Mouse (Mus musculus) hindbrain, embryonic 11.5 days (tissue): ENCODE measurements at regions not wholly inside any gene's neighbourhood (a gene's known extent, or its start where the extent isn't known, plus 50 kb on each side); places are given as distances from the start of the nearest gene placed in this dataset.

ENCODE experiments used
- ATAC-seq: fragments of 200-750 bp; cut with Nextera tagmentation; 2 replicates; pipeline ENCODE4 v1.8.0; 2017; ENCODE audit warnings: mild to moderate bottlenecking, moderate TSS enrichment, moderate library complexity; ENCODE audit not compliant: low FRiP score
- DNase-seq: peaks from one replicate; pipeline ENCODE4 v3.0.0-alpha.2; 2015; ENCODE audit warnings: low spot score
- H3K27ac ChIP-seq: fragments of 300-500 bp; sonication (generic); 2 replicates; pipeline ENCODE4 v1.5.1; 2014; ENCODE audit warnings: mild to moderate bottlenecking, low read depth, low read length
- H3K27me3 ChIP-seq: fragments of 300-500 bp; sonication (generic); 2 replicates; pipeline ENCODE4 v1.6.1; 2014; ENCODE audit warnings: mild to moderate bottlenecking, low read length, moderate library complexity, mixed read lengths; ENCODE audit not compliant: control insufficient read depth, insufficient read depth
- H3K36me3 ChIP-seq: fragments of 300-500 bp; sonication (generic); 2 replicates; pipeline ENCODE4 v1.6.1; 2014; ENCODE audit warnings: mild to moderate bottlenecking, low read length, moderate library complexity, mixed read lengths; ENCODE audit not compliant: control insufficient read depth, insufficient read depth
- H3K4me1 ChIP-seq: fragments of 300-500 bp; sonication (generic); replicated peaks from 2 replicates; pipeline ENCODE4 v1.6.1; 2014; ENCODE audit warnings: low read length, mixed read lengths; ENCODE audit not compliant: control insufficient read depth, insufficient read depth
- H3K4me2 ChIP-seq: fragments of 300-500 bp; sonication (generic); replicated peaks from 2 replicates; pipeline ENCODE4 v1.6.1; 2014; ENCODE audit warnings: mild to moderate bottlenecking, low read depth, low read length
- H3K4me3 ChIP-seq: fragments of 300-500 bp; sonication (generic); 2 replicates; pipeline ENCODE4 v1.5.1; 2014; ENCODE audit warnings: low read depth, low read length
- H3K9ac ChIP-seq: fragments of 300-500 bp; sonication (generic); 2 replicates; pipeline ENCODE4 v1.6.1; 2014; ENCODE audit warnings: low read depth, low read length
- H3K9me3 ChIP-seq: fragments of 300-500 bp; sonication (generic); 2 replicates; pipeline ENCODE4 v1.6.1; 2016; ENCODE audit warnings: low read length; ENCODE audit not compliant: control insufficient read depth
- WGBS: fragments of 180-500 bp; shearing (Covaris S2); extraction: QIAGEN DNeasy Blood & Tissue Kit; methylation state at CpG from one replicate; pipeline ENCODE4 v1.1.7; 2014; 5-methylcytosine and 5-hydroxymethylcytosine counted together

DNA sequence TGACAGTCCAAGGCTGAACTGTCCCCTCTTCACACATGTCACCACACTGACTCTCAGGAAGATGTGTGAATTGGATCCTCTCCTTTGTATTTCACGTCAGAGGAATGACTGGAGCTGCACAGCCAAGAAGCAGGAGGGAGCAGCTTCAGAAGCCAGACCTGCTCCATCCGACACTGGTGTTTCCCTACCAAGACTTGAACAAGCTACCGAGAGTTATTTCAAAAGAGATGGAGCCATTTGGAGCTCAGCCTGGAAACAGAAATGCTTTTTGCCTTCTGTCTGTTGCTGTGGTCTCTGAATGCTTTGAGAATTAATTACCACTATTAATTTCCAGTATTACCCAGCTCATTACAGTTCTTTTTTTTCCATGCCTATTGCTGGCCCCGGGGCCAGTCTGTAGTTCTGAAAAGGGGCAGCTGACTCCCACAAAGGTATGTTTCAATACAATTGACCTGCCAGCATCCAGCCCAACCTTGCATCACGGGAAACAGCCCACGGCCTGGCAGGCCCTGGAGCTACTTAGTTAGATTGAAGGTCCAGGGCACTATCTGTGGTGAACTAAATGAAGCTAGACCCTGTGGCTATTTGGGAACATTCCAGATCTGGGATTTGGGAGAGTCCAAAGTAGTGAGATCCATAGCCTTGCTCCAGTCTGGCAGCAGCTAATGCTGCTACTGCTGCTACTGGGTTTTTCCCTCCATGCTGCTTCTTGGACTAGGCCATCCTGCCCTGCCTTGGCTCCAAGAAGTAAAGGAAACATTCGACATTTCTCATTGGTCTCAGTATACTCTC, 73.1 kb upstream of the Rasgrf1 start:
- ATAC-seq (no peak), DNase-seq (no peak)
- Histone ChIP-seq H3K36me3 (no peaks in the 10 kb centered on the region), H3K9me3 (no peaks in the 10 kb centered on the region), H3K9ac (no peak overlapping the region), H3K27me3 (no peaks in the 10 kb centered on the region), H3K4me2 (no peak overlapping the region), H3K4me1 (no peaks in the 10 kb centered on the region), H3K4me3 (no peak overlapping the region), H3K27ac (no peak overlapping the region)
- WGBS: 85% methylated on average over 7 of the region's 7 CpGs

DNA sequence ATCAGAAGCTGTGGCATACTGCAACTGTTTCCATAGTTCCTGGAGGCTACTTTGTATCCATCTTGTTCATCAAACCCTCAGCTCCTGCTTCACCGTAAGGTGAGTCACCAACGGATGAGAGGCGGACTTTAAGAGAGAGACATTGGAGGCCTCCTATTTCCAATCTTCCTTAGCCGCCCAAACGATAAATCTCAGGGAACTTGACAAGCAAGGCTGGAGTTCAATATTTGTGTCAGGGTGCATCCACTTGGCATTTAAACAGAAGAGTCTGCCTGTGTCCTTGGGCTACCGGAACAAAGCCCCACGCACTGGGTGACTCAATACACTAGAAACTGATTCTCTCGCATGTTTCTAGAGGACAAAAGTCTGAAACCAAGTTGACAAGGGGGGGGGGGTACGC, 76.1 kb upstream of the Rasgrf1 start:
- DNase-seq (no peak), ATAC-seq (no peak)
- H3K4me2 ChIP-seq: no peak overlapping the region
- no peaks in the 10 kb centered on the region for H3K27me3 ChIP-seq
- H3K27ac ChIP-seq: no peak overlapping the region
- no peaks in the 10 kb centered on the region for H3K36me3 ChIP-seq
- H3K9me3 ChIP-seq: no peaks in the 10 kb centered on the region
- 85% methylated on average over 9 of the region's 9 CpGs for WGBS
- no peak overlapping the region for H3K9ac ChIP-seq
- no peak overlapping the region for H3K4me3 ChIP-seq
- H3K4me1 ChIP-seq: no peaks in the 10 kb centered on the region

DNA sequence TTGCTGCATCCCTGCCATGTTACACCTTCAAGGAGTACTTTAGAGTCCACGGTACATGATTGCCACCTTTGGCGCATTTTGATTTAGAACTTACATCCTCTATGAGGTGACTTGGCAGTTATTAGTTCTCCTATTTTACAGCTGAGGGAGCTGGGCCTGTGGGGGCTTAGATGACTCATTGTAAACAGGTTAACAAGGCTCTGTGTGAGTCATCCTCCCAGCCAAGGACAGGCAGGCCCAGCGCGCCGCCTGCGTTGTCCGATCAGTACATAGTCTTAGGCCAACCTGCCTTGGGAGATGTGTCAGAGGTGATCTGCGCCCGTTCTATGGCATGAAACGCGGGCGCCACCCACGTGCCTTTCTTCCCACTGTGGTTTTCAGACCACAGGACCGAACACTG, 77.9 kb upstream of the Rasgrf1 start:
- WGBS: 92% methylated on average over 14 of the region's 14 CpGs
- H3K9ac ChIP-seq: no peak overlapping the region
- no peaks in the 10 kb centered on the region for H3K36me3 ChIP-seq
- no peak overlapping the region for H3K27ac ChIP-seq
- no peak overlapping the region for H3K4me3 ChIP-seq
- H3K27me3 ChIP-seq: no peaks in the 10 kb centered on the region
- H3K9me3 ChIP-seq: no peaks in the 10 kb centered on the region
- DNase-seq (no peak), ATAC-seq (no peak)
- H3K4me2 ChIP-seq: no peak overlapping the region
- H3K4me1 ChIP-seq: no peaks in the 10 kb centered on the region

DNA sequence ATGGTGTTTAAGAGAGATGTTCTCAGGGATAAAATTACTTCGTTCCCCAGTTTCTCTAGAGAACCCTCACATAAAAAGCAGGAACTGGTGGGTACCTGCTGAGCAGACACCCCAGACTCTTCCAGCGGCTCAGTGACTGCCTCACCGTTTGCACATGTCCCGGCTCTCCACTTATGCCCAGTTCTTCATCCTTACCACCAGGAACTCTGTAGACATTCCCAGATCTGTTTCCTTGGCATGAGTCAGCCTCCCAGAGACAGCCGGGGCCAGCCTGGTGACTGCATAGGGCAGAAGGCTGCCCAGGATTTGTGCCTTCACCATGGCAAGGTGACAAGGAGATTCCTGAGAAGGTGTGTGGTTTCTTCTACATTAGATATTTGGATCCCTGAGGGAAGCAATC, 81.6 kb upstream of the Rasgrf1 start:
- no peak overlapping the region for H3K4me2 ChIP-seq
- no peak for DNase-seq
- WGBS: 88% methylated on average over 5 of the region's 5 CpGs
- ATAC-seq: no peak
- H3K9ac ChIP-seq: no peak overlapping the region
- H3K27me3 ChIP-seq: no peaks in the 10 kb centered on the region
- no peaks in the 10 kb centered on the region for H3K4me1 ChIP-seq
- no peak overlapping the region for H3K27ac ChIP-seq
- H3K36me3 ChIP-seq: no peaks in the 10 kb centered on the region
- no peaks in the 10 kb centered on the region for H3K9me3 ChIP-seq
- H3K4me3 ChIP-seq: no peak overlapping the region

DNA sequence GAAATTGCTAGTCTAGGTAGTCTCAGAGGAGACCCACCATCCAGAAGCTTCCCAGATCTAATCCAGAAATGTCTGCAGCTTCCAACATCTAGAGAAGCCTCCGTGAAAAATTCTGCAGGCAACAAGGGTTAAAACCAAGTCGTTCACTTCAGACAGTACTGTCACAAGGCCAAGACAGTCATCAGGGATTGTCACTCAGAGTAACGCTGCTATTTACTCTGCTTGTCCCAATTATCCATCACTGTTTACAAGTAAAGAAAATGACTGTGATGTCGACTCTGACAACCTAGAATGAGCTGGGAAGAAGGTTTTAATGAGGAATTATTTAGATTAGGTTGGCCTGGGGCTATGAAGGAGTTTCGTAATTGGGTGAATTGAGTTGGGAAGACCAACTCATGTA, 82.1 kb upstream of the Rasgrf1 start:
- Histone ChIP-seq H3K36me3 (no peaks in the 10 kb centered on the region), H3K9ac (no peak overlapping the region), H3K4me3 (no peak overlapping the region), H3K27ac (no peak overlapping the region), H3K4me1 (no peaks in the 10 kb centered on the region), H3K4me2 (no peak overlapping the region), H3K27me3 (no peaks in the 10 kb centered on the region), H3K9me3 (no peaks in the 10 kb centered on the region)
- peak; percentile 17; the same call in 1 of the 2 replicates for ATAC-seq
- no peak for DNase-seq
- 70% methylated on average over 5 of the region's 5 CpGs for WGBS

DNA sequence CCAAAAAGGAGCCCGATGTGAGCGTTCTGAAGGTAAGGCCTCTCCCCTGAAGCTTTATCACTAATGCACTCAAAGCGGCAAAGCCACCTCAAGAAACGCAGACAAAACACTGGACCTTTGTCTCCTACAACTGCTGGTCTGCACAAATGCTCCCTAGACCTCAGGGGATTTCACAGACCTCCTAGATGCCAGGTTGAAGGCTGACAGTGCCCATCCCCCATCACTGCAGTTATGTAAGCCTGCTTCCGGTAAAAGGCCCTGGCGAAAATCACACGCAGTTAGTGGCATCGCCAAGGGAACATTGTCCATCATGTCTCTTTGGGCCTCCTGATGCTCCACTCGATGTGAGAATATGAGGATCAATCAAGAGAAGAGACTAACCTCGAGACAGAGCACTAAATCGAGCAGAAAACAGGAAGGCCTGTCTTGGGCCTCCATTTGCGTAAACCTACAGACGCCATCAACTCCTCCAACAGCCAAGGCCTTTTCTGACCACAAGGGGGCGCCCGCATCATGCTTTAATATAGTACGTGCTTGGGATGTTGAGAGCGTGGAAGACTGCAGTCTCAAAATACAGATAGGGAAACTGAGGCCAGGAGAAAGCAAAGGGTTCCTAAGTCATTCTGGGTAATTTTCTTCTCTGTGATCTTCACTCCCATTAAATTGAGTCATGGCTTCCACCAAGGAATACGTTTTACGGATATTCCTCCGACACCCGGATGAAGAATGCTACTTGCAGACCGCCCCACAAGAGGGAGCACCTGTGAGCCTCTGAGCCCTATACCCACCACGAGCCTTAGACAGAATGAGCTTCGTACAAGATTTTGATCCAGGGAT, 82.8 kb upstream of the Rasgrf1 start:
- peak; percentile 92 for DNase-seq
- Histone ChIP-seq H3K36me3 (no peaks in the 10 kb centered on the region), H3K4me1 (no peaks in the 10 kb centered on the region), H3K9ac (peak overlapping the region; percentile 11; the same call in 1 of the 2 replicates), H3K9me3 (no peaks in the 10 kb centered on the region), H3K4me3 (no peak overlapping the region), H3K27ac (no peak overlapping the region), H3K27me3 (no peaks in the 10 kb centered on the region), H3K4me2 (peak overlapping the region; percentile 16; the same call in 1 of the 2 replicates)
- peak; percentile 89 for ATAC-seq
- 34% methylated on average over 24 of the region's 24 CpGs for WGBS

DNA sequence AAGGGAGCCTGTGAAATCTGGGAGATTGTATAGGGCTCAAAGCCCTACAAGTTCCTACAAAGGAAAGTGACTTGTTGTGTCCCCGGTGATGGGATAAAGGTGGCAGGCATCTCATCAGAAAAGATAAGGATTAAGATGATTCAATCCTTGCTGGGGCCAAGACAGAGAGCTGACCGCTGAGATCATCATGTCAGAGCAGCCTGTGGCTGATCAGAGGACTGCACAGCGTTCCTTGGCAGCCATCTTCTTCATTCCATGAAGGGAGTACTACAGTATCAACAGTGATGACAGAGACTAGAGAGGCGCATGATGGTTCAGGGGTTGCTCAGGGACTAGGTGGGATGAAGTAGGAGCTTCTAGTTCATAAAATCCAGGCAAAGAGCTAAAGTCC, 83.6 kb upstream of the Ankrd34c start:
- Histone ChIP-seq H3K9ac (no peak overlapping the region), H3K27me3 (no peaks in the 10 kb centered on the region), H3K27ac (no peak overlapping the region), H3K9me3 (no peaks in the 10 kb centered on the region), H3K4me2 (no peak overlapping the region), H3K36me3 (no peaks in the 10 kb centered on the region), H3K4me3 (no peak overlapping the region), H3K4me1 (no peaks in the 10 kb centered on the region)
- ATAC-seq (no peak), DNase-seq (no peak)
- 90% methylated on average over 4 of the region's 4 CpGs for whole genome bisulfite sequencing

DNA sequence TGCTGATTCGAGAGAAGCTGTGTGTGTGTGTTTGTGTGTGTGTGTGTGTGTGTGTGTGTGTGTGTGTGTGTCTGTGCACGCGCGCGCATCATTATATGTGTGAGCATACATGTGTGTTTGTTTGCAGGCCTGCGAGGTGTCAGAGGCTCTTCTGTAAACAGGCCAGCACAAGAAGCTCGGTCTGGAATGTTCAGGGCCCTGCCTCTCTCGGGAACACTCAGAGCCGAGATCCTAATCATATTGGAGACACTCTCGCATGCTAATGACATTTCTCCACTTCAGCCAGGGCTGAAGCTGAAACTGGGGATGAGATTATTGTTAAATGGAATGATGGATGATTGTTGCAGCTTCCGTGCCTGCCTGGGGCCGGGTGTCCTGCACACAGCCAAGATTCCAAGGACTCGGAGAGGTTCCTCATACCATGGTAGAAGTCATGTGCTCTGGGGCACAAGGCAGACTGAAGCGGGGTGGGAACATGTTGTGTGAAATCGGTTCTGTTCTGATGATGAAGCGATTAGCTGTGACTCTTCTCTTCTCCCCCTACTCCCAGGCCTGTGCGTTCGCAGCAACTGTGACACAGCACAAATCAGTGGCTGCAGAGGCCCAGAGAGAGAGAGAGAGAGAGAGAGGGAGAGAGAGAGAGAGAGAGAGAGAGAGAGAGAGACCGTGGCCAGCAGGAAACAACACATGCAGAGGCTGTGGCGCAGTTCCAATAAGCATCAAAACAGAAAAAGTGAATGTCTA, 83.0 kb upstream of the Ankrd34c start:
- Histone ChIP-seq H3K4me1 (no peaks in the 10 kb centered on the region), H3K27ac (no peak overlapping the region), H3K4me3 (no peak overlapping the region), H3K36me3 (no peaks in the 10 kb centered on the region), H3K9ac (no peak overlapping the region), H3K9me3 (no peaks in the 10 kb centered on the region), H3K27me3 (no peaks in the 10 kb centered on the region), H3K4me2 (no peak overlapping the region)
- WGBS: 72% methylated on average over 20 of the region's 20 CpGs
- ATAC-seq: peak; percentile 53
- peak; percentile 10 for DNase-seq
